Mouse (Mus musculus): ENCODE results near the gene Rhbdl1. TPM values are rescaled to one million over a fixed set of nuclear protein-coding genes. Genes with fewer than 3 reads are reported as not detected.

Gene Rhbdl1
- polyA plus RNA-seq, 1 experiment from 2014 or later: 1.6 TPM

- peak overlapping the region; percentile 91; the same call in 1 of the 2 replicates for H3K27ac ChIP-seq
- 84% methylated on average over 8 of the region's 8 CpGs for WGBS
- peaks cover 19% of the 10 kb centered on the region for H3K36me3 ChIP-seq
- H3K4me2 ChIP-seq: peak overlapping the region; percentile 75
- H3K27me3 ChIP-seq (replicated peaks): no peaks in the 10 kb centered on the region
- H3K9ac ChIP-seq: 0 out of 2 replicates have a peak overlapping the region, but pooled peaks have one; percentile 14
- H3K9me3 ChIP-seq: no peaks in the 10 kb centered on the region
- peaks cover 59% of the 10 kb centered on the region for H3K4me1 ChIP-seq
- peak overlapping the region; percentile 61 for H3K4me3 ChIP-seq (replicated peaks)
- ATAC-seq (ENCODE audit: insufficient read depth, low FRiP score, low read depth): no peak
Observed at GRCm38 (mm10) chr17:25828223-25828594, 8.9 kb downstream of the Rhbdl1 start.

- 91% methylated on average over 22 of the region's 22 CpGs for WGBS
Observed at GRCm38 (mm10) chr17:25827546-25828222, 9.4 kb downstream of the Rhbdl1 start.

GRCm38 (mm10) chr17:25827011-25827410 is 10.1 kb downstream of the Rhbdl1 start:
- Histone ChIP-seq H3K27me3 (replicated peaks) (0 out of 2 replicates have a peak, but pooled peaks cover 4% of the 10 kb centered on the region), H3K36me3 (peaks cover 19% of the 10 kb centered on the region), H3K9me3 (no peaks in the 10 kb centered on the region), H3K4me2 (no peak overlapping the region), H3K4me3 (replicated peaks) (no peak overlapping the region), H3K4me1 (peaks cover 57% of the 10 kb centered on the region), H3K9ac (no peak overlapping the region), H3K27ac (no peak overlapping the region)
- no peak for ATAC-seq (ENCODE audit: insufficient read depth, low FRiP score, low read depth)
- 93% methylated on average over 13 of the region's 13 CpGs for WGBS

More at GRCm38 (mm10) chr17:25827546-25828222, 9.4 kb downstream of the Rhbdl1 start:
- Histone ChIP-seq H3K4me1 (peaks cover 59% of the 10 kb centered on the region), H3K27ac (0 out of 2 replicates have a peak overlapping the region, but pooled peaks have one; percentile 91), H3K9me3 (no peaks in the 10 kb centered on the region), H3K36me3 (peaks cover 19% of the 10 kb centered on the region), H3K4me3 (replicated peaks) (no peak overlapping the region), H3K4me2 (no peak overlapping the region), H3K27me3 (replicated peaks) (no peaks in the 10 kb centered on the region), H3K9ac (no peak overlapping the region)
- ATAC-seq (ENCODE audit: insufficient read depth, low FRiP score, low read depth): no peak

GRCm38 (mm10) chr17:25825984-25826570 is 11.0 kb downstream of the Rhbdl1 start:
- Histone ChIP-seq H3K9me3 (no peaks in the 10 kb centered on the region), H3K27me3 (replicated peaks) (0 out of 2 replicates have a peak, but pooled peaks cover 4% of the 10 kb centered on the region), H3K4me1 (peaks cover 48% of the 10 kb centered on the region), H3K4me2 (no peak overlapping the region), H3K4me3 (replicated peaks) (no peak overlapping the region), H3K27ac (no peak overlapping the region), H3K9ac (no peak overlapping the region), H3K36me3 (peaks cover 14% of the 10 kb centered on the region)
- 94% methylated on average over 27 of the region's 27 CpGs for WGBS
- ATAC-seq (ENCODE audit: insufficient read depth, low FRiP score, low read depth): no peak

GRCm38 (mm10) chr17:25825311-25825710 is 11.8 kb downstream of the Rhbdl1 start:
- WGBS: 87% methylated on average over 6 of the region's 6 CpGs
- no peak overlapping the region for H3K4me2 ChIP-seq
- H3K9me3 ChIP-seq: no peaks in the 10 kb centered on the region
- H3K36me3 ChIP-seq: peaks cover 6% of the 10 kb centered on the region; the same call in 1 of the 2 replicates
- ATAC-seq (ENCODE audit: insufficient read depth, low FRiP score, low read depth): no peak
- peaks cover 8% of the 10 kb centered on the region for H3K27me3 ChIP-seq (replicated peaks)
- H3K27ac ChIP-seq: no peak overlapping the region
- peaks cover 41% of the 10 kb centered on the region for H3K4me1 ChIP-seq
- H3K4me3 ChIP-seq (replicated peaks): no peak overlapping the region
- no peak overlapping the region for H3K9ac ChIP-seq

- H3K4me2 ChIP-seq: peak overlapping the region; percentile 71
- no peaks in the 10 kb centered on the region for H3K9me3 ChIP-seq
- peaks cover 33% of the 10 kb centered on the region for H3K4me1 ChIP-seq
- no peak for ATAC-seq (ENCODE audit: insufficient read depth, low FRiP score, low read depth)
- peak overlapping the region; percentile 60 for H3K4me3 ChIP-seq (replicated peaks)
- 68% methylated on average over 16 of the region's 17 CpGs for WGBS
- H3K27me3 ChIP-seq (replicated peaks): peaks cover 15% of the 10 kb centered on the region
- H3K27ac ChIP-seq: no peak overlapping the region
- no peak overlapping the region for H3K9ac ChIP-seq
- H3K36me3 ChIP-seq: peaks cover 6% of the 10 kb centered on the region; the same call in 1 of the 2 replicates
Observed at GRCm38 (mm10) chr17:25824362-25825142, 12.5 kb downstream of the Rhbdl1 start.

- Histone ChIP-seq H3K4me1 (peaks cover 33% of the 10 kb centered on the region), H3K4me3 (replicated peaks) (peak within 1 kb of the TSS; percentile 60), H3K4me2 (peak within 1 kb of the TSS; percentile 71), H3K9ac (peak within 1 kb of the TSS; percentile 25; the same call in 1 of the 2 replicates), H3K36me3 (peaks cover 6% of the 10 kb centered on the region; the same call in 1 of the 2 replicates), H3K27me3 (replicated peaks) (peaks cover 26% of the 10 kb centered on the region), H3K9me3 (no peaks in the 10 kb centered on the region), H3K27ac (no peak within 1 kb of the TSS)
- under 1% methylated on average over 18 of the region's 18 CpGs for WGBS
- peak; percentile 65 for ATAC-seq (ENCODE audit: insufficient read depth, low FRiP score, low read depth)
Observed at GRCm38 (mm10) chr17:25823452-25823851, 13.6 kb downstream of the Rhbdl1 start, which contains the start of gene Wdr24. Wdr24 (plus strand) TSS chr17:25823627.

- H3K4me2 ChIP-seq: peak overlapping the region; percentile 46
- peaks cover 37% of the 10 kb centered on the region for H3K27me3 ChIP-seq (replicated peaks)
- peaks cover 8% of the 10 kb centered on the region for H3K4me1 ChIP-seq
- no peaks in the 10 kb centered on the region for H3K9me3 ChIP-seq
- H3K27ac ChIP-seq: no peak overlapping the region
- no peaks in the 10 kb centered on the region for H3K36me3 ChIP-seq
- 7% methylated on average over 46 of the region's 46 CpGs for WGBS
- no peak overlapping the region for H3K9ac ChIP-seq
- peak; percentile 24; the same call in 1 of the 2 replicates for ATAC-seq (ENCODE audit: insufficient read depth, low FRiP score, low read depth)
- H3K4me3 ChIP-seq (replicated peaks): peak overlapping the region; percentile 17; the same call in 1 of the 2 replicates
Observed at GRCm38 (mm10) chr17:25818851-25819780, 18.0 kb downstream of the Rhbdl1 start.

GRCm38 (mm10) chr17:25817662-25818061 is 19.4 kb downstream of the Rhbdl1 start:
- no peaks in the 10 kb centered on the region for H3K36me3 ChIP-seq
- peaks cover 44% of the 10 kb centered on the region for H3K27me3 ChIP-seq (replicated peaks)
- H3K4me2 ChIP-seq: no peak overlapping the region
- 81% methylated on average over 11 of the region's 11 CpGs for WGBS
- no peak overlapping the region for H3K4me3 ChIP-seq (replicated peaks)
- ATAC-seq (ENCODE audit: insufficient read depth, low FRiP score, low read depth): no peak
- no peaks in the 10 kb centered on the region for H3K9me3 ChIP-seq
- peaks cover 11% of the 10 kb centered on the region; the same call in 1 of the 2 replicates for H3K4me1 ChIP-seq
- H3K27ac ChIP-seq: no peak overlapping the region
- H3K9ac ChIP-seq: no peak overlapping the region

- peak overlapping the region; percentile 30 for H3K4me2 ChIP-seq
- WGBS: 2% methylated on average over 20 of the region's 20 CpGs
- peak; percentile 42 for ATAC-seq (ENCODE audit: insufficient read depth, low FRiP score, low read depth)
Observed at GRCm38 (mm10) chr17:25813471-25813870, 23.6 kb downstream of the Rhbdl1 start.

GRCm38 (mm10) chr17:25810890-25811289 is 26.2 kb downstream of the Rhbdl1 start:
- H3K27me3 ChIP-seq (replicated peaks): peaks cover 45% of the 10 kb centered on the region
- WGBS: 71% methylated on average over 4 of the region's 4 CpGs
- no peak for ATAC-seq (ENCODE audit: insufficient read depth, low FRiP score, low read depth)

More at GRCm38 (mm10) chr17:25813471-25813870, 23.6 kb downstream of the Rhbdl1 start:
- H3K9ac ChIP-seq: no peak overlapping the region
- no peaks in the 10 kb centered on the region for H3K9me3 ChIP-seq
- H3K27ac ChIP-seq: no peak overlapping the region
- H3K27me3 ChIP-seq (replicated peaks): peaks cover 48% of the 10 kb centered on the region
- no peak overlapping the region for H3K4me3 ChIP-seq (replicated peaks)
- H3K36me3 ChIP-seq: no peaks in the 10 kb centered on the region
- H3K4me1 ChIP-seq: peaks cover 9% of the 10 kb centered on the region; the same call in 1 of the 2 replicates

More at GRCm38 (mm10) chr17:25810890-25811289, 26.2 kb downstream of the Rhbdl1 start:
- Histone ChIP-seq H3K9me3 (no peaks in the 10 kb centered on the region), H3K27ac (no peak overlapping the region), H3K4me2 (no peak overlapping the region), H3K9ac (no peak overlapping the region), H3K4me1 (peaks cover 9% of the 10 kb centered on the region; the same call in 1 of the 2 replicates), H3K4me3 (replicated peaks) (no peak overlapping the region), H3K36me3 (no peaks in the 10 kb centered on the region)
